Mouse (Mus musculus): ENCODE data around the gene Nos1ap. TPM values are rescaled to one million over a fixed set of nuclear protein-coding genes. Genes with fewer than 3 reads are reported as not detected.

The Nos1ap gene
- polyA plus RNA-seq, 1 experiment from 2014 or later = 19.1 TPM

- H3K9ac ChIP-seq (replicated peaks; ENCODE audit: low read depth, low read length) = no peak overlapping the region
- ATAC-seq (ENCODE audit: low read depth) = no peak
- no peak overlapping the region for H3K4me3 ChIP-seq (ENCODE audit: low read depth, low read length)
- no peaks in the 10 kb centered on the region for H3K36me3 ChIP-seq (ENCODE audit: control insufficient read depth, insufficient read depth, low read length)
- 95% methylated on average over 5 of the region's 5 CpGs for WGBS
- no peak overlapping the region for H3K4me2 ChIP-seq (ENCODE audit: low read depth, low read length)
- H3K9me3 ChIP-seq (ENCODE audit: control insufficient read depth, low read length) = no peaks in the 10 kb centered on the region
- no peaks in the 10 kb centered on the region for H3K4me1 ChIP-seq (ENCODE audit: control insufficient read depth, insufficient read depth, low read length)
- H3K27me3 ChIP-seq (ENCODE audit: control insufficient read depth, insufficient read depth, low read length) = no peaks in the 10 kb centered on the region
- no peak overlapping the region for H3K27ac ChIP-seq (ENCODE audit: low read depth, low read length)
These were observed 157.4 kb downstream of the Nos1ap start for GRCm38 (mm10) chr1:170432288-170432687.

- WGBS = 65% methylated on average over 5 of the region's 5 CpGs
- H3K36me3 ChIP-seq (ENCODE audit: control insufficient read depth, insufficient read depth, low read length) = no peaks in the 10 kb centered on the region
- no peaks in the 10 kb centered on the region for H3K9me3 ChIP-seq (ENCODE audit: control insufficient read depth, low read length)
- ATAC-seq (ENCODE audit: low read depth) = no peak
- H3K4me3 ChIP-seq (ENCODE audit: low read depth, low read length) = no peak overlapping the region
- no peak overlapping the region for H3K9ac ChIP-seq (replicated peaks; ENCODE audit: low read depth, low read length)
- no peak overlapping the region for H3K27ac ChIP-seq (ENCODE audit: low read depth, low read length)
- H3K4me1 ChIP-seq (ENCODE audit: control insufficient read depth, insufficient read depth, low read length) = no peaks in the 10 kb centered on the region
- H3K4me2 ChIP-seq (ENCODE audit: low read depth, low read length) = no peak overlapping the region
- H3K27me3 ChIP-seq (ENCODE audit: control insufficient read depth, insufficient read depth, low read length) = no peaks in the 10 kb centered on the region
These were observed 158.3 kb downstream of the Nos1ap start for GRCm38 (mm10) chr1:170431312-170431711.

- H3K4me3 ChIP-seq (ENCODE audit: low read depth, low read length) = no peak overlapping the region
- H3K4me1 ChIP-seq (ENCODE audit: control insufficient read depth, insufficient read depth, low read length) = no peaks in the 10 kb centered on the region
- no peak overlapping the region for H3K27ac ChIP-seq (ENCODE audit: low read depth, low read length)
- 89% methylated on average over 7 of the region's 7 CpGs for WGBS
- H3K27me3 ChIP-seq (ENCODE audit: control insufficient read depth, insufficient read depth, low read length) = no peaks in the 10 kb centered on the region
- no peak for ATAC-seq (ENCODE audit: low read depth)
- H3K36me3 ChIP-seq (ENCODE audit: control insufficient read depth, insufficient read depth, low read length) = no peaks in the 10 kb centered on the region
- H3K9me3 ChIP-seq (ENCODE audit: control insufficient read depth, low read length) = no peaks in the 10 kb centered on the region
- no peak overlapping the region for H3K9ac ChIP-seq (replicated peaks; ENCODE audit: low read depth, low read length)
- H3K4me2 ChIP-seq (ENCODE audit: low read depth, low read length) = no peak overlapping the region
These were observed 159.0 kb downstream of the Nos1ap start for GRCm38 (mm10) chr1:170430660-170431059.

GRCm38 (mm10) chr1:170429656-170430055, 160.0 kb downstream of the Nos1ap start:
- Histone ChIP-seq H3K4me2 (ENCODE audit: low read depth, low read length) (no peak overlapping the region), H3K27ac (ENCODE audit: low read depth, low read length) (no peak overlapping the region)

GRCm38 (mm10) chr1:170428141-170428540, 161.5 kb downstream of the Nos1ap start:
- no peak overlapping the region for H3K9ac ChIP-seq (replicated peaks; ENCODE audit: low read depth, low read length)
- H3K27me3 ChIP-seq (ENCODE audit: control insufficient read depth, insufficient read depth, low read length) = no peaks in the 10 kb centered on the region
- H3K4me1 ChIP-seq (ENCODE audit: control insufficient read depth, insufficient read depth, low read length) = peaks cover 5% of the 10 kb centered on the region; the same call in 1 of the 2 replicates
- 73% methylated on average over 2 of the region's 2 CpGs for WGBS
- H3K9me3 ChIP-seq (ENCODE audit: control insufficient read depth, low read length) = no peaks in the 10 kb centered on the region
- no peak overlapping the region for H3K27ac ChIP-seq (ENCODE audit: low read depth, low read length)
- no peak overlapping the region for H3K4me3 ChIP-seq (ENCODE audit: low read depth, low read length)
- ATAC-seq (ENCODE audit: low read depth) = no peak
- H3K36me3 ChIP-seq (ENCODE audit: control insufficient read depth, insufficient read depth, low read length) = no peaks in the 10 kb centered on the region
- no peak overlapping the region for H3K4me2 ChIP-seq (ENCODE audit: low read depth, low read length)

More at GRCm38 (mm10) chr1:170429656-170430055, 160.0 kb downstream of the Nos1ap start:
- Histone ChIP-seq H3K9me3 (ENCODE audit: control insufficient read depth, low read length) (no peaks in the 10 kb centered on the region), H3K36me3 (ENCODE audit: control insufficient read depth, insufficient read depth, low read length) (no peaks in the 10 kb centered on the region), H3K4me1 (ENCODE audit: control insufficient read depth, insufficient read depth, low read length) (peaks cover 1% of the 10 kb centered on the region; the same call in 1 of the 2 replicates), H3K9ac (replicated peaks; ENCODE audit: low read depth, low read length) (no peak overlapping the region), H3K4me3 (ENCODE audit: low read depth, low read length) (no peak overlapping the region), H3K27me3 (ENCODE audit: control insufficient read depth, insufficient read depth, low read length) (no peaks in the 10 kb centered on the region)
- WGBS = 70% methylated on average over 6 of the region's 6 CpGs
- peak; percentile 39; the same call in 1 of the 2 replicates for ATAC-seq (ENCODE audit: low read depth)

GRCm38 (mm10) chr1:170424258-170424889, 165.3 kb downstream of the Nos1ap start:
- H3K27ac ChIP-seq (ENCODE audit: low read depth, low read length) = no peak overlapping the region
- peak; percentile 77 for ATAC-seq (ENCODE audit: low read depth)
- H3K9me3 ChIP-seq (ENCODE audit: control insufficient read depth, low read length) = no peaks in the 10 kb centered on the region

GRCm38 (mm10) chr1:170423048-170423447, 166.6 kb downstream of the Nos1ap start:
- Histone ChIP-seq H3K9ac (replicated peaks; ENCODE audit: low read depth, low read length) (no peak overlapping the region), H3K4me3 (ENCODE audit: low read depth, low read length) (no peak overlapping the region), H3K4me2 (ENCODE audit: low read depth, low read length) (no peak overlapping the region), H3K4me1 (ENCODE audit: control insufficient read depth, insufficient read depth, low read length) (peaks cover 5% of the 10 kb centered on the region; the same call in 1 of the 2 replicates), H3K27me3 (ENCODE audit: control insufficient read depth, insufficient read depth, low read length) (no peaks in the 10 kb centered on the region), H3K27ac (ENCODE audit: low read depth, low read length) (no peak overlapping the region), H3K9me3 (ENCODE audit: control insufficient read depth, low read length) (no peaks in the 10 kb centered on the region), H3K36me3 (ENCODE audit: control insufficient read depth, insufficient read depth, low read length) (no peaks in the 10 kb centered on the region)
- 59% methylated on average over 1 of the region's 1 CpGs for WGBS
- no peak for ATAC-seq (ENCODE audit: low read depth)

More at GRCm38 (mm10) chr1:170424258-170424889, 165.3 kb downstream of the Nos1ap start:
- Histone ChIP-seq H3K4me3 (ENCODE audit: low read depth, low read length) (no peak overlapping the region), H3K36me3 (ENCODE audit: control insufficient read depth, insufficient read depth, low read length) (no peaks in the 10 kb centered on the region), H3K9ac (replicated peaks; ENCODE audit: low read depth, low read length) (no peak overlapping the region), H3K4me1 (ENCODE audit: control insufficient read depth, insufficient read depth, low read length) (peaks cover 5% of the 10 kb centered on the region; the same call in 1 of the 2 replicates), H3K27me3 (ENCODE audit: control insufficient read depth, insufficient read depth, low read length) (no peaks in the 10 kb centered on the region), H3K4me2 (ENCODE audit: low read depth, low read length) (no peak overlapping the region)
- WGBS = 35% methylated on average over 10 of the region's 10 CpGs

GRCm38 (mm10) chr1:170422188-170422587, 167.5 kb downstream of the Nos1ap start:
- peaks cover 5% of the 10 kb centered on the region; the same call in 1 of the 2 replicates for H3K4me1 ChIP-seq (ENCODE audit: control insufficient read depth, insufficient read depth, low read length)
- H3K27me3 ChIP-seq (ENCODE audit: control insufficient read depth, insufficient read depth, low read length) = no peaks in the 10 kb centered on the region
- no peaks in the 10 kb centered on the region for H3K36me3 ChIP-seq (ENCODE audit: control insufficient read depth, insufficient read depth, low read length)
- ATAC-seq (ENCODE audit: low read depth) = no peak
- H3K4me2 ChIP-seq (ENCODE audit: low read depth, low read length) = no peak overlapping the region
- 87% methylated on average over 4 of the region's 4 CpGs for WGBS
- H3K9me3 ChIP-seq (ENCODE audit: control insufficient read depth, low read length) = no peaks in the 10 kb centered on the region
- no peak overlapping the region for H3K27ac ChIP-seq (ENCODE audit: low read depth, low read length)
- H3K4me3 ChIP-seq (ENCODE audit: low read depth, low read length) = no peak overlapping the region
- no peak overlapping the region for H3K9ac ChIP-seq (replicated peaks; ENCODE audit: low read depth, low read length)

GRCm38 (mm10) chr1:170419961-170420360, 169.7 kb downstream of the Nos1ap start:
- Histone ChIP-seq H3K27ac (ENCODE audit: low read depth, low read length) (no peak overlapping the region), H3K36me3 (ENCODE audit: control insufficient read depth, insufficient read depth, low read length) (no peaks in the 10 kb centered on the region), H3K4me1 (ENCODE audit: control insufficient read depth, insufficient read depth, low read length) (peaks cover 5% of the 10 kb centered on the region; the same call in 1 of the 2 replicates), H3K9me3 (ENCODE audit: control insufficient read depth, low read length) (no peaks in the 10 kb centered on the region), H3K27me3 (ENCODE audit: control insufficient read depth, insufficient read depth, low read length) (no peaks in the 10 kb centered on the region), H3K4me3 (ENCODE audit: low read depth, low read length) (no peak overlapping the region), H3K4me2 (ENCODE audit: low read depth, low read length) (no peak overlapping the region), H3K9ac (replicated peaks; ENCODE audit: low read depth, low read length) (no peak overlapping the region)
- ATAC-seq (ENCODE audit: low read depth) = no peak
- 86% methylated on average over 3 of the region's 3 CpGs for WGBS
